Mouse (Mus musculus): Measurements from ENCODE around the gene Gm21497.
"Not testable (repeated sequence)": the region's sequence is repeated elsewhere in the genome, so short reads cannot be mapped to it uniquely, and the experiment has no call there.

Gm21497 gene

GRCm38 (mm10) chrY:61646446-61646845 is at the start of gene Gm21497:
TSS of gene Gm21497 (plus strand) at chrY:61646746.
- DNase-seq (ENCODE audit: low read depth, low spot score): not testable (repeated sequence)
